Mouse (Mus musculus): ENCODE results near the gene Casp14. TPM values are rescaled to one million over a fixed set of nuclear protein-coding genes. Genes with fewer than 3 reads are reported as not detected.
A peak's percentile ranks its signal among the peaks of the same experiment; 100 is the strongest.

Casp14 gene
- polyA plus RNA-seq (2012; rRNA removed), result not detected in 2 replicates

GRCm38 (mm10) chr10:78718056-78718455, at the start of gene Casp14:
Gene Casp14 (minus strand): TSS chr10:78718294.
- DNase-seq (ENCODE audit: extremely low spot score in 1 of 2, low spot score in 1 of 2), result no peak

- no peak for DNase-seq (ENCODE audit: extremely low spot score in 1 of 2, low spot score in 1 of 2)
Observed at GRCm38 (mm10) chr10:78765570-78765969, 47.5 kb upstream of the Casp14 start.

- peak; percentile 41 to 94 for DNase-seq (ENCODE audit: extremely low spot score in 1 of 2, low spot score in 1 of 2)
Observed at GRCm38 (mm10) chr10:78756021-78756420, 37.9 kb upstream of the Casp14 start.

- peak; percentile 71 to 81 for DNase-seq (ENCODE audit: extremely low spot score in 1 of 2, low spot score in 1 of 2)
Observed at GRCm38 (mm10) chr10:78752452-78753191, 34.5 kb upstream of the Casp14 start, which contains the start of gene Ccdc105. Gene Ccdc105 (minus strand): TSS chr10:78753065.

GRCm38 (mm10) chr10:78748946-78749345, 30.9 kb upstream of the Casp14 start:
- no peak for DNase-seq (ENCODE audit: extremely low spot score in 1 of 2, low spot score in 1 of 2)

- no peak for DNase-seq (ENCODE audit: extremely low spot score in 1 of 2, low spot score in 1 of 2)
Observed at GRCm38 (mm10) chr10:78748161-78748560, 30.1 kb upstream of the Casp14 start.

GRCm38 (mm10) chr10:78747035-78747721, 29.1 kb upstream of the Casp14 start:
- DNase-seq (ENCODE audit: extremely low spot score in 1 of 2, low spot score in 1 of 2), result peak in 1 of 2 experiments; percentile 27

- DNase-seq (ENCODE audit: extremely low spot score in 1 of 2, low spot score in 1 of 2), result no peak
Observed at GRCm38 (mm10) chr10:78745453-78746232, 27.5 kb upstream of the Casp14 start.

- DNase-seq (ENCODE audit: extremely low spot score in 1 of 2, low spot score in 1 of 2), result no peak
Observed at GRCm38 (mm10) chr10:78743721-78744120, 25.6 kb upstream of the Casp14 start.

GRCm38 (mm10) chr10:78739821-78740220, 21.7 kb upstream of the Casp14 start:
- DNase-seq (ENCODE audit: extremely low spot score in 1 of 2, low spot score in 1 of 2), result no peak

- no peak for DNase-seq (ENCODE audit: extremely low spot score in 1 of 2, low spot score in 1 of 2)
Observed at GRCm38 (mm10) chr10:78727876-78728275, 9.8 kb upstream of the Casp14 start.

- peak; percentile 13 to 51 for DNase-seq (ENCODE audit: extremely low spot score in 1 of 2, low spot score in 1 of 2)
Observed at GRCm38 (mm10) chr10:78727035-78727434, 8.9 kb upstream of the Casp14 start.

GRCm38 (mm10) chr10:78723416-78723815, 5.3 kb upstream of the Casp14 start:
- no peak for DNase-seq (ENCODE audit: extremely low spot score in 1 of 2, low spot score in 1 of 2)

GRCm38 (mm10) chr10:78722654-78723053, 4.6 kb upstream of the Casp14 start:
- DNase-seq (ENCODE audit: extremely low spot score in 1 of 2, low spot score in 1 of 2), result peak; percentile 13 to 57

GRCm38 (mm10) chr10:78722036-78722435, 3.9 kb upstream of the Casp14 start:
- DNase-seq (ENCODE audit: extremely low spot score in 1 of 2, low spot score in 1 of 2), result no peak

GRCm38 (mm10) chr10:78716231-78716630, 1.9 kb downstream of the Casp14 start:
- no peak for DNase-seq (ENCODE audit: extremely low spot score in 1 of 2, low spot score in 1 of 2)

- DNase-seq (ENCODE audit: extremely low spot score in 1 of 2, low spot score in 1 of 2), result no peak
Observed at GRCm38 (mm10) chr10:78715156-78715555, 2.9 kb downstream of the Casp14 start.

- DNase-seq (ENCODE audit: extremely low spot score in 1 of 2, low spot score in 1 of 2), result no peak
Observed at GRCm38 (mm10) chr10:78714129-78714528, 4.0 kb downstream of the Casp14 start.

- DNase-seq (ENCODE audit: extremely low spot score in 1 of 2, low spot score in 1 of 2), result no peak
Observed at GRCm38 (mm10) chr10:78710706-78711105, 7.4 kb downstream of the Casp14 start.

GRCm38 (mm10) chr10:78700881-78701280, 17.2 kb downstream of the Casp14 start:
- no peak for DNase-seq (ENCODE audit: extremely low spot score in 1 of 2, low spot score in 1 of 2)

GRCm38 (mm10) chr10:78689973-78690372, 28.1 kb downstream of the Casp14 start:
- no peak for DNase-seq (ENCODE audit: extremely low spot score in 1 of 2, low spot score in 1 of 2)
